Mouse (Mus musculus): Measurements from ENCODE around the gene Ndufa6.

- no peak for TF ChIP-seq CTCF (IDR thresholded peaks at IDR 0.05; ENCODE audit: low read depth)
- no peak for TF ChIP-seq EP300 (IDR thresholded peaks at IDR 0.05; ENCODE audit: low read depth)
Observed at GRCm38 (mm10) chr15:82341675-82342542, 12.2 kb downstream of the Ndufa6 start.
